Mouse (Mus musculus): ENCODE results near the gene Tcerg1l.

Gene Tcerg1l

GRCm38 (mm10) chr7:138397485-138398181 is at the start of gene Tcerg1l:
Tcerg1l (minus strand) TSS chr7:138397730.
- no peak for DNase-seq (ENCODE audit: low spot score)

- no peak for DNase-seq (ENCODE audit: low spot score)
Observed at GRCm38 (mm10) chr7:138442096-138442495, 44.6 kb upstream of the Tcerg1l start.

GRCm38 (mm10) chr7:138432541-138432940 is 35.0 kb upstream of the Tcerg1l start:
- DNase-seq (ENCODE audit: low spot score) = no peak

- DNase-seq (ENCODE audit: low spot score) = no peak
Observed at GRCm38 (mm10) chr7:138431456-138431855, 33.9 kb upstream of the Tcerg1l start.

- DNase-seq (ENCODE audit: low spot score) = no peak
Observed at GRCm38 (mm10) chr7:138429916-138430315, 32.4 kb upstream of the Tcerg1l start.

- no peak for DNase-seq (ENCODE audit: low spot score)
Observed at GRCm38 (mm10) chr7:138428826-138429225, 31.3 kb upstream of the Tcerg1l start.

- no peak for DNase-seq (ENCODE audit: low spot score)
Observed at GRCm38 (mm10) chr7:138427441-138427840, 29.9 kb upstream of the Tcerg1l start.

GRCm38 (mm10) chr7:138413496-138413895 is 16.0 kb upstream of the Tcerg1l start:
- no peak for DNase-seq (ENCODE audit: low spot score)

- no peak for DNase-seq (ENCODE audit: low spot score)
Observed at GRCm38 (mm10) chr7:138401641-138402040, 4.1 kb upstream of the Tcerg1l start.

- no peak for DNase-seq (ENCODE audit: low spot score)
Observed at GRCm38 (mm10) chr7:138400506-138401272, 3.2 kb upstream of the Tcerg1l start.

- peak; percentile 8 for DNase-seq (ENCODE audit: low spot score)
Observed at GRCm38 (mm10) chr7:138398182-138398793, 758 bp upstream of the Tcerg1l start.

GRCm38 (mm10) chr7:138396863-138397484 is 556 bp downstream of the Tcerg1l start:
- DNase-seq (ENCODE audit: low spot score) = peak; percentile 46

GRCm38 (mm10) chr7:138396109-138396862 is 1.2 kb downstream of the Tcerg1l start:
- DNase-seq (ENCODE audit: low spot score) = no peak

- no peak for DNase-seq (ENCODE audit: low spot score)
Observed at GRCm38 (mm10) chr7:138389941-138390340, 7.6 kb downstream of the Tcerg1l start.

GRCm38 (mm10) chr7:138389071-138389470 is 8.5 kb downstream of the Tcerg1l start:
- no peak for DNase-seq (ENCODE audit: low spot score)

- no peak for DNase-seq (ENCODE audit: low spot score)
Observed at GRCm38 (mm10) chr7:138379221-138379620, 18.3 kb downstream of the Tcerg1l start.

GRCm38 (mm10) chr7:138378546-138378945 is 19.0 kb downstream of the Tcerg1l start:
- no peak for DNase-seq (ENCODE audit: low spot score)

GRCm38 (mm10) chr7:138375573-138375972 is 22.0 kb downstream of the Tcerg1l start:
- no peak for DNase-seq (ENCODE audit: low spot score)

- DNase-seq (ENCODE audit: low spot score) = no peak
Observed at GRCm38 (mm10) chr7:138374376-138374775, 23.2 kb downstream of the Tcerg1l start.

- no peak for DNase-seq (ENCODE audit: low spot score)
Observed at GRCm38 (mm10) chr7:138373530-138373929, 24.0 kb downstream of the Tcerg1l start.

GRCm38 (mm10) chr7:138367570-138367969 is 30.0 kb downstream of the Tcerg1l start:
- DNase-seq (ENCODE audit: low spot score) = no peak

- no peak for DNase-seq (ENCODE audit: low spot score)
Observed at GRCm38 (mm10) chr7:138365519-138365918, 32.0 kb downstream of the Tcerg1l start.
